Comparison of ENCODE assay signal across 8 mouse cellular contexts in genomic region chr2:121866632-121867050, GRCm38 (mm10). TPM values are rescaled to one million over a fixed set of nuclear protein-coding genes. Genes with fewer than 3 reads are reported as not detected.
DNase-seq lines count a peak whose midpoint lies in the region; ATAC-seq and TF ChIP-seq lines count a peak whose summit lies in the region.

Gene Casc4 (plus strand): TSS chr2:121866970.

- peaks cover 5% of the 10 kb centered on the region for H3K4me1 ChIP-seq in embryonic facial prominence, embryonic 14.5 days (ENCODE audit: control insufficient read depth, insufficient read depth, low read length)
- 0 out of 2 replicates have a peak, but pooled peaks cover 8% of the 10 kb centered on the region for H3K4me1 ChIP-seq in heart, embryonic 11.5 days (ENCODE audit: control insufficient read depth, insufficient read depth, low read length)
- H3K4me1 ChIP-seq in kidney, embryonic 15.5 days, result peaks cover 15% of the 10 kb centered on the region; the same call in 1 of the 2 replicates

- H3K4me3 ChIP-seq in embryonic facial prominence, embryonic 14.5 days (ENCODE audit: low read depth, low read length), result peak within 1 kb of the TSS; percentile 93
- H3K4me3 ChIP-seq in heart, embryonic 11.5 days (ENCODE audit: low read depth, low read length), result peak within 1 kb of the TSS; percentile 56
- peak within 1 kb of the TSS; percentile 84 for H3K4me3 ChIP-seq in kidney, embryonic 15.5 days (replicated peaks)
- H3K4me3 ChIP-seq in myocyte, result peak within 1 kb of the TSS; percentile 51

- peak; percentile 96 for ATAC-seq in embryonic facial prominence, embryonic 14.5 days (ENCODE audit: low read depth)
- peak; percentile 93 for ATAC-seq in heart, embryonic 11.5 days (replicated peaks; ENCODE audit: insufficient number of reproducible peaks, low FRiP score, low TSS enrichment)
- ATAC-seq in kidney, embryonic 15.5 days (replicated peaks; ENCODE audit: low FRiP score), result peak; percentile 98

- H3K9ac ChIP-seq in embryonic facial prominence, embryonic 14.5 days (ENCODE audit: low read depth, low read length), result peak within 1 kb of the TSS; percentile 91
- H3K9ac ChIP-seq in heart, embryonic 11.5 days (ENCODE audit: low read depth, low read length), result peak within 1 kb of the TSS; percentile 71
- H3K9ac ChIP-seq in kidney, embryonic 15.5 days, result peak within 1 kb of the TSS; percentile 79

- H3K27ac ChIP-seq in embryonic facial prominence, embryonic 14.5 days (replicated peaks; ENCODE audit: low read depth, low read length), result peak within 1 kb of the TSS; percentile 84
- peak within 1 kb of the TSS; percentile 47; the same call in 1 of the 2 replicates for H3K27ac ChIP-seq in heart, embryonic 11.5 days (ENCODE audit: low read depth, low read length)
- peak within 1 kb of the TSS; percentile 87 for H3K27ac ChIP-seq in kidney, embryonic 15.5 days

- no peaks in the 10 kb centered on the region for H3K9me3 ChIP-seq in embryonic facial prominence, embryonic 14.5 days (ENCODE audit: control insufficient read depth, low read length)
- H3K9me3 ChIP-seq in heart, embryonic 11.5 days (replicated peaks; ENCODE audit: control insufficient read depth, low read length), result no peaks in the 10 kb centered on the region
- H3K9me3 ChIP-seq in kidney, embryonic 15.5 days (replicated peaks), result no peaks in the 10 kb centered on the region

- TF ChIP-seq POLR2A in myocyte (IDR thresholded peaks at IDR 0.05; ENCODE audit: insufficient read length, low read depth), result peak; percentile 58

- peak within 1 kb of the TSS; percentile 93 for H3K4me2 ChIP-seq in embryonic facial prominence, embryonic 14.5 days (ENCODE audit: low read depth, low read length)
- peak within 1 kb of the TSS; percentile 70 for H3K4me2 ChIP-seq in heart, embryonic 11.5 days
- peak within 1 kb of the TSS; percentile 81 for H3K4me2 ChIP-seq in kidney, embryonic 15.5 days
- H3K4me2 ChIP-seq in myocyte (ENCODE audit: low read depth), result peak within 1 kb of the TSS; percentile 90

- WGBS in embryonic facial prominence, embryonic 14.5 days, result 2% methylated on average over 9 of the region's 43 CpGs
- under 1% methylated on average over 27 of the region's 43 CpGs for WGBS in heart, embryonic 11.5 days (ENCODE audit: insufficient replicate concordance)
- 0% methylated on average over 42 of the region's 43 CpGs for WGBS in kidney, embryonic 15.5 days

- peak within 1 kb of the TSS; percentile 43 for H3ac ChIP-seq in myocyte (ENCODE audit: control insufficient read depth, insufficient read length)

- H3K27me3 ChIP-seq in embryonic facial prominence, embryonic 14.5 days (replicated peaks; ENCODE audit: control insufficient read depth, insufficient read depth, low read length), result no peaks in the 10 kb centered on the region
- no peaks in the 10 kb centered on the region for H3K27me3 ChIP-seq in heart, embryonic 11.5 days (ENCODE audit: control insufficient read depth, insufficient read depth, low read length)
- H3K27me3 ChIP-seq in kidney, embryonic 15.5 days, result no peaks in the 10 kb centered on the region; the same call in 1 of the 2 replicates
- H3K27me3 ChIP-seq in myocyte (ENCODE audit: control insufficient read depth, insufficient read depth, insufficient read length), result no peaks in the 10 kb centered on the region

- H3K36me3 ChIP-seq in embryonic facial prominence, embryonic 14.5 days (ENCODE audit: control insufficient read depth, insufficient read depth, low read length), result no peaks in the 10 kb centered on the region
- no peaks in the 10 kb centered on the region for H3K36me3 ChIP-seq in heart, embryonic 11.5 days (ENCODE audit: control insufficient read depth, insufficient read depth, low read length)
- no peaks in the 10 kb centered on the region for H3K36me3 ChIP-seq in kidney, embryonic 15.5 days
- H3K36me3 ChIP-seq in myocyte (ENCODE audit: control insufficient read depth, insufficient read depth), result no peaks in the 10 kb centered on the region

- H3K79me2 ChIP-seq in myocyte (ENCODE audit: control insufficient read depth, insufficient read depth), result peaks cover 6% of the 10 kb centered on the region

- peak; percentile 21 for DNase-seq in 3T3-L1 (ENCODE audit: low read depth, low spot score)
- peak; percentile 87 for DNase-seq in adrenal gland, postnatal 4 days (ENCODE audit: low spot score in 2 of 2)
- peak; percentile 98 for DNase-seq in embryonic facial prominence, embryonic 14.5 days (ENCODE audit: low spot score)
- peak; percentile 90 for DNase-seq in liver
- DNase-seq in spleen, postnatal 4 days (ENCODE audit: low spot score in 2 of 2), result peak; percentile 85 to 91

TF ChIP-seq in myocyte, 11 proteins besides CTCF, POLR2A, EP300 and RAD21:
- no peak for TF ChIP-seq E2F4 (IDR thresholded peaks at IDR 0.05; ENCODE audit: insufficient read depth)
- peak in 1 of 3 experiments; percentile 5 for TF ChIP-seq MYOD1 (IDR thresholded peaks at IDR 0.05; ENCODE audit: control insufficient read depth in 1 of 3, insufficient read length in 2 of 3, low read depth in 2 of 3)
- TF ChIP-seq POLR2AphosphoS2 (IDR thresholded peaks at IDR 0.05; ENCODE audit: insufficient read length, low read depth), result peak; percentile 53

RNA-seq across cellular contexts. Expression of gene Casc4, which starts in this region (rescaled TPM):
- 10 to 100 TPM; 87.3 to 89.4 TPM for total RNA-seq in adrenal gland, postnatal 4 days (2021)
- 22.5 and 23.6 TPM in 2 replicates for polyA plus RNA-seq in embryonic facial prominence, embryonic 14.5 days (2014; fragmentation: Nextera tagmentation; extraction: Ambion mirVana)
- 18.0 and 19.0 TPM in 2 replicates for polyA plus RNA-seq in heart, embryonic 11.5 days (2014; fragmentation: Nextera tagmentation; extraction: Ambion mirVana)
- 20.0 and 23.3 TPM in 2 replicates for polyA plus RNA-seq in kidney, embryonic 15.5 days (2015; fragmentation: Nextera tagmentation; extraction: Ambion mirVana)
- polyA plus RNA-seq in myocyte (2012; fragmentation: generic; extraction: Trizol), result 5.3 TPM

Comparison
In these comparisons a context has a peak if more than half of its experiments do, and no peak if none do; other contexts are left out.
1. Peak in every context shown above with its lines: DNase-seq, ATAC-seq, H3K4me3 ChIP-seq and H3K27ac ChIP-seq.
2. DNase-seq: peak in every context shown above with its lines; median percentile 98 in embryonic facial prominence, embryonic 14.5 days; 90 in liver; 88 in spleen, postnatal 4 days; 87 in adrenal gland, postnatal 4 days; 21 in 3T3-L1.